2 mouse cellular contexts compared by ENCODE assay signal in genomic region chr5:52115821-52116317, GRCm38 (mm10).
TF ChIP-seq lines count a peak whose summit lies in the region.

No protein-coding gene starts in this region.

TF ChIP-seq in CH12.LX, 34 proteins besides CTCF, POLR2A, EP300 and RAD21 (continued from another document):
- TF ChIP-seq USF1 (IDR thresholded peaks at IDR 0.05; ENCODE audit: low read depth, low read length) (peak; percentile 76), JUN (IDR thresholded peaks at IDR 0.05; ENCODE audit: insufficient read depth, low read depth, low read length) (no peak), ZNF384 (IDR thresholded peaks at IDR 0.05; ENCODE audit: low read depth, low read length) (no peak), MEF2A (IDR thresholded peaks at IDR 0.05; ENCODE audit: borderline replicate concordance, low read depth, low read length) (0 out of 2 replicates have a peak, but pooled peaks have one; percentile 5), IRF4 (IDR thresholded peaks at IDR 0.05; ENCODE audit: low read depth, low read length) (peak; percentile 34; the same call in 1 of the 2 replicates), USF2 (conservative IDR thresholded peaks at IDR 0.05; ENCODE audit: low read depth, low read length) (peak; percentile 44), NRF1 (IDR thresholded peaks at IDR 0.05; ENCODE audit: low read depth, low read length) (peak; percentile 61), CHD1 (IDR thresholded peaks at IDR 0.05; ENCODE audit: low read depth, low read length) (no peak), MAX (IDR thresholded peaks at IDR 0.05; ENCODE audit: low read length) (0 out of 2 replicates have a peak, but pooled peaks have one; percentile 19), E2F4 (IDR thresholded peaks at IDR 0.05; ENCODE audit: insufficient replicate concordance, low read depth, low read length) (no peak), TCF12 (IDR thresholded peaks at IDR 0.05; ENCODE audit: low read depth, low read length) (peak; percentile 30; the same call in 1 of the 2 replicates), SMC3 (IDR thresholded peaks at IDR 0.05; ENCODE audit: low read depth, low read length) (peak; percentile 52), BHLHE40 (IDR thresholded peaks at IDR 0.05; ENCODE audit: low read depth, low read length) (peak; percentile 63), MXI1 (IDR thresholded peaks at IDR 0.05; ENCODE audit: low read depth, low read length) (peak; percentile 52)

TF ChIP-seq in myocyte, 11 proteins besides CTCF, POLR2A, EP300 and RAD21 (continued from another document):
- TF ChIP-seq E2F4 (IDR thresholded peaks at IDR 0.05; ENCODE audit: insufficient read depth) (no peak), SRF (IDR thresholded peaks at IDR 0.05; ENCODE audit: control insufficient read depth, insufficient read length, low read depth) (no peak), POLR2AphosphoS2 (IDR thresholded peaks at IDR 0.05; ENCODE audit: insufficient read length, low read depth) (no peak), TCF12 (IDR thresholded peaks at IDR 0.05; ENCODE audit: insufficient read depth, poor library complexity, severe bottlenecking) (no peak), CEBPB (IDR thresholded peaks at IDR 0.05; ENCODE audit: insufficient read depth, poor library complexity, severe bottlenecking) (no peak), MYOD1 (IDR thresholded peaks at IDR 0.05; ENCODE audit: control insufficient read depth in 1 of 3, insufficient read length in 2 of 3, low read depth in 2 of 3) (no peak), REST (IDR thresholded peaks at IDR 0.05; ENCODE audit: insufficient read depth, insufficient read length) (no peak), USF1 (IDR thresholded peaks at IDR 0.05; ENCODE audit: low read depth) (peak; percentile 10), MAX (IDR thresholded peaks at IDR 0.05; ENCODE audit: low read depth) (no peak), MYOG (IDR thresholded peaks at IDR 0.05; ENCODE audit: control insufficient read depth in 1 of 3, insufficient read depth in 1 of 3, insufficient read length in 2 of 3, low read depth in 2 of 3) (peak in 1 of 3 experiments; percentile 30)
